Mouse (Mus musculus) thymus, adult 2 months (tissue): ENCODE measurements around the gene Nupr1. TPM values are rescaled to one million over a fixed set of nuclear protein-coding genes. Genes with fewer than 3 reads are reported as not detected.

ENCODE experiments used
- DNase-seq: peaks from one replicate; pipeline ENCODE4 v3.0.0; 2021
- H3K27ac ChIP-seq: fragments of 200-500 bp; 2 replicates; pipeline ENCODE4 v1.5.1; 2012; ENCODE audit warnings: low read length, control low read depth; ENCODE audit not compliant: control insufficient read depth, insufficient read depth
- H3K27me3 ChIP-seq: fragments of 200-500 bp; 2 replicates; pipeline ENCODE4 v1.6.1; 2012; ENCODE audit warnings: mild to moderate bottlenecking, low read length, moderate library complexity, mixed read lengths; ENCODE audit not compliant: control insufficient read depth, insufficient read depth
- H3K36me3 ChIP-seq: fragments of 200-500 bp; 2 replicates; pipeline ENCODE4 v1.6.1; 2012; ENCODE audit warnings: mild to moderate bottlenecking, low read length, moderate library complexity; ENCODE audit not compliant: control insufficient read depth, insufficient read depth
- H3K4me1 ChIP-seq: fragments of 200-500 bp; replicated peaks from 2 replicates; pipeline ENCODE4 v1.6.1; 2012; ENCODE audit warnings: low read length; ENCODE audit not compliant: control insufficient read depth, insufficient read depth
- H3K4me3 ChIP-seq: fragments of 200-500 bp; 2 replicates; pipeline ENCODE4 v1.5.1; 2012; ENCODE audit warnings: mild to moderate bottlenecking, low read length, control low read depth, moderate library complexity; ENCODE audit not compliant: control insufficient read depth, insufficient read depth
- CTCF ChIP-seq: fragments of 200-500 bp; IDR thresholded peaks from 2 replicates; pipeline ENCODE4 v1.5.1; 2012; ENCODE audit warnings: mild to moderate bottlenecking, control low read depth, low read length, moderate library complexity, borderline replicate concordance; ENCODE audit not compliant: control insufficient read depth, poor library complexity, insufficient read depth; ENCODE audit errors: extremely low read depth
- POLR2A ChIP-seq: fragments of 200-500 bp; IDR thresholded peaks from 2 replicates; pipeline ENCODE4 v1.6.1; 2012; ENCODE audit warnings: mild to moderate bottlenecking, low read length, control low read depth, moderate library complexity; ENCODE audit not compliant: control insufficient read depth, poor library complexity, insufficient read depth; ENCODE audit errors: extremely low read depth
- WGBS: fragments of 180-500 bp; shearing (Covaris S2); methylation state at CpG from one replicate; pipeline ENCODE4 v1.1.7; 2018; 5-methylcytosine and 5-hydroxymethylcytosine counted together
- polyA plus RNA-seq: library from polyadenylated mRNA; depleted of rRNA; stranded (reverse); fragments of >200 nt; gene quantifications from 2 replicates; pipeline ENCODE4 v1.2.3, GENCODE M21; 2012

Nupr1 gene
- polyA plus RNA-seq, 1 experiment, result 7.1 TPM

- Histone ChIP-seq H3K4me1 (no peaks in the 10 kb centered on the region), H3K36me3 (no peaks in the 10 kb centered on the region), H3K4me3 (no peak overlapping the region), H3K27ac (no peak overlapping the region), H3K27me3 (no peaks in the 10 kb centered on the region; the same call in 1 of the 2 replicates)
- TF ChIP-seq CTCF, result no peak
- TF ChIP-seq POLR2A, result no peak
- no peak for DNase-seq
- 89% methylated on average over 9 of the region's 9 CpGs for WGBS
Measured at GRCm38 (mm10) chr7:126621452-126622359, 9.0 kb downstream of the Nupr1 start.

GRCm38 (mm10) chr7:126619559-126620275 lies 10.9 kb downstream of the Nupr1 start:
- Histone ChIP-seq H3K4me1 (no peaks in the 10 kb centered on the region), H3K36me3 (no peaks in the 10 kb centered on the region), H3K27ac (no peak overlapping the region), H3K27me3 (no peaks in the 10 kb centered on the region), H3K4me3 (no peak overlapping the region)
- WGBS, result 86% methylated on average over 10 of the region's 10 CpGs
- TF ChIP-seq CTCF, result no peak
- no peak for TF ChIP-seq POLR2A
- no peak for DNase-seq

- 79% methylated on average over 3 of the region's 3 CpGs for WGBS
- Histone ChIP-seq H3K4me3 (no peak overlapping the region), H3K4me1 (no peaks in the 10 kb centered on the region), H3K27me3 (no peaks in the 10 kb centered on the region), H3K36me3 (no peaks in the 10 kb centered on the region), H3K27ac (no peak overlapping the region)
- DNase-seq, result no peak
- TF ChIP-seq POLR2A (no peak), CTCF (no peak)
Measured at GRCm38 (mm10) chr7:126616707-126617106, 14.0 kb downstream of the Nupr1 start.

- no peak overlapping the region for H3K4me3 ChIP-seq
- H3K27me3 ChIP-seq, result no peaks in the 10 kb centered on the region
- 89% methylated on average over 3 of the region's 3 CpGs for WGBS
- DNase-seq, result no peak
- TF ChIP-seq POLR2A, result no peak
- TF ChIP-seq CTCF, result no peak
- no peaks in the 10 kb centered on the region for H3K36me3 ChIP-seq
- H3K4me1 ChIP-seq, result no peaks in the 10 kb centered on the region
- no peak overlapping the region for H3K27ac ChIP-seq
Measured at GRCm38 (mm10) chr7:126612736-126613135, 17.9 kb downstream of the Nupr1 start.

- WGBS, result 94% methylated on average over 5 of the region's 5 CpGs
- TF ChIP-seq CTCF, result no peak
- no peak for TF ChIP-seq POLR2A
- Histone ChIP-seq H3K27me3 (no peaks in the 10 kb centered on the region), H3K4me1 (peaks cover 5% of the 10 kb centered on the region), H3K27ac (no peak overlapping the region), H3K36me3 (no peaks in the 10 kb centered on the region), H3K4me3 (no peak overlapping the region)
- DNase-seq, result no peak
Measured at GRCm38 (mm10) chr7:126607796-126608195, 22.9 kb downstream of the Nupr1 start.

- Histone ChIP-seq H3K27ac (no peak overlapping the region), H3K4me3 (no peak overlapping the region), H3K36me3 (no peaks in the 10 kb centered on the region), H3K27me3 (no peaks in the 10 kb centered on the region), H3K4me1 (peaks cover 5% of the 10 kb centered on the region)
- TF ChIP-seq POLR2A (no peak), CTCF (no peak)
- no peak for DNase-seq
- WGBS, result 88% methylated on average over 3 of the region's 3 CpGs
Measured at GRCm38 (mm10) chr7:126607064-126607463, 23.6 kb downstream of the Nupr1 start.
